Mouse (Mus musculus): ENCODE data around the gene Rab27a.
"Not testable (repeated sequence)": the region's sequence is repeated elsewhere in the genome, so short reads cannot be mapped to it uniquely, and the experiment has no call there.

The Rab27a gene

DNA sequence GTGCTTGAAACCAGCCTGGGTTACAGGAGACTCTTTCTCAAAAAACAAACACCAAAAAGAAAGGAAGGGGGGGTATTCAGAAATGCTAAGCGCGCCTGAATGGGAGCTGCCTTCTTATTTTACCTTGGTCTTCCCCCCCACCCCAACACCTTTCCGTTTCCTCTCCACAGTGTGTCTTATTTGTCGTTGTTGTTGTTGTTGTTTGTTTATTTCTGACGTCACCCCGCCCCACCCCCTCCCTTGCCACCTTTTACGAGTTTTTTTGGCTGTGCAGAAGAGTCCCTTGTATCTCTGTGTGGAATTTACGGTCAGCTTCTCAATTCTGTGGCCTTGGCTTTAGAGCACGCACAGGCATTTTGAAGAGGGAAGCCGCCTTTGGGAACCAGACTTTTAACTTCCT lies 1.1 kb downstream of the Rab27a start:
- DNase-seq (ENCODE audit: low read depth): peak; percentile 92

DNA sequence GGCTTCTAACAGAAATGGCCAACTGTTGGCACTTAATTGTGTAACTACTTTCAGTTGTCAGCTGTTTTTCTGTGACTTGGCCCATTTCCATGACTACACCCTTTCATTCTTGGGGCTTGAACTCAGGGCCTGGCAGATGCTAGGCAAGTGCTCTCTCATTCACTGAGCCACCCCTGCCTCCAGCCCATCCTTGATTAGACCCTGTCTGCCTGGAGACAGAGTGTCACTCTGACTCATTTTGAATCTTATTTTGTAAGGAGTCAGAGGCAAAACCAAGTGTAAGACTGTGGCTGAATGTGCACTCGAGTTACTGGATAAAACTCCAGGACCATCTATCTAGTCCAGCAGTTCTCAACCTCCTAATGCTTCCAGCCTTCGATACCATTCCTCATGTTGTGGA lies 3.3 kb downstream of the Rab27a start:
- peak; percentile 51 for DNase-seq (ENCODE audit: low read depth)

DNA sequence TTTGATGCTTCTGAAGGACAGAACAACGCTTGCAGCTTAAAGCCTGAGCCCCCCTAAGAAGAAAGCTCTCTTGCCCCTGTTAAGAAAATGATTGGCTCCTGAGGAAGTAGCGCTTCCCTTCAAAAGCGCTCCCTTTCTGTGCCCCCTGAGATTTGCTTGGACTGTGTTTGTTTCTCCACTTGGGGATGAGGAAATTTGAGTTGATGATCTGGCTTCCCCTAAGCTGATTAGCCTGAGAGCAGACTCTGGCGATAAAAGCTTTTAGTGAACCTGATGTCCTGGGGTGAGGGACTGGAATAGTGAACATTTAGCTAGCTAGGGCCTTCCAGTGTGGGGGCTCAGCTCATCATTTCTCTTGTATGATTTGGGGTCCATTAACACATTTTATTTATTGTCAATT lies 4.3 kb downstream of the Rab27a start:
- DNase-seq (ENCODE audit: low read depth): no peak

DNA sequence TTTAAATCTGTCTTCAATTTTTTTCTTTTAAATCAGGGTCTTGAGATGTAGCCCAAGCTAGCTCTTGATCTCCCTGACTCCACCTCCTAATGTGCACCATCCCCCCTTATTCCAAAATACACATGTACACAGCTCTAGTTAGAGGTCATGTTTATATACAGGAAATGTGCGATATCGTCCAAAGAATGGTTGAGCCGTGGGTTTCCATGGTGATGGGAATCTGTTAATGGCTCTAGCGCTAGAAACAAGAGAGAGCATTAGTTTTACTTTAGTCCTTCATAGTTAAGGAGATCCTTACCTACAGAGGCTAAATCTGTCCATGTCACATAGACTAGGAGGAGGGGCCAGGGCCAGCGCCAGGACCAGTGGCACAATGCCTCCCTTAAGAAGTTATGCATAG lies 5.2 kb downstream of the Rab27a start:
- DNase-seq (ENCODE audit: low read depth): peak; percentile 22

DNA sequence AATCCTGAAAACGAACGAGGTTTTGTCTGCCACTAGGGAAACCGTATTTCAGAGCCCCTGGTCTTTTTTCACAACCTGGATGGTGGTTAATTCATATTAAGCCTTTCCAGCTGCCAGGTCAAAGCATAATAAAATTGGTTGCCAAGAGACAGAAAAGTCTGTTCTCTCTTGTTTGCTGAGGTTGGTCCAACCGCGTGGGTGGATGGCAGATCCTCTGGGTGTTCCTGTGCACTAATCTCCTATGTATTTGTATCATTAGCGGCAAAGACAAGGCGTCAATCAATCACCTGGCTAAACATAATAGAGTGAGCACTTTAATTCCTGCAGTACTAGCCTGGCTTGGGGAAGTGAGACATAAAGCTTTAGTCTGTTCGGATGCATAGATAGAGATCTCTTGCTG lies 6.0 kb downstream of the Rab27a start:
- DNase-seq (ENCODE audit: low read depth): peak; percentile 34

DNA sequence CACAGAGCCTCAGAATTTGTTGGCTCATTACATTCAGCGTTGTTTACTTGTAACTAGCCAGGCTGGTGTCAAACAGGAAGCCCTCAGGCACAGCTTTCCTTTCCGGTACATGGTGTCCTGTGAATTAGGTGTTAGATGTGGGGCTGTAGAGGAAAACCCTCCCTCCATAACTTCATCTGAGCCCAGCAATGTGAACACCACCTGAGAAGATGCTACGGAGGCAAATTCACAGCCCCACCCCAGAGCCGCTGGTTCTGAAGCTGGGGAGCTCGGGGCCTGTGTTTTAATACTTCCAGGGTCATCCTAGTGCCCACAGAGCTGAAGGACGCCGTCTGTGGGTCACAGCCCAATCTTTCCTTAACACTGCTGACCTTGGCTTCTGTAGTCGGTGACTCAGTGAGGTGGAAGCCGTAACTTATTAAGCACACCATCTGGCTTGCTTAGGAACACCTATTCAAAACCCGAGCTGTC lies 10.8 kb downstream of the Rab27a start:
- DNase-seq (ENCODE audit: low read depth): peak; percentile 68

DNA sequence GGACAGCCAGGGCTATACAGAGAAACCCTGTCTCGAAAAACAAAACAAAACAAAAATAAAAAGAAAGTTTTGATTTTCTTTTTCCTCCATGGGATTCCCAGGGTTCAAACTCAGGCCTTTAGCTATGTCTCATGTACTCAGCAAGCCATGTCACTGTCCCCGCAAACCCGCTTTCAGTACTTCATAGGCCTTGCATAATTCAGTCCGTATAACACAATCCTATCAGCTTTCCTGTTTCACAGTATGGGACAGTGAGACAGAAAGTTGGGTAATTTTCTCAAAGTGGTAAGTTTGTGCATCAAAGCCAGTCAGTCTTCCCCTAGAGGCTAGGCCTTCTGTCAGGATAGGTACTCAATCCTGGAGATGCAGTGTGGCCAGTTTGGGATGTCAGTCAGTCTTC lies 14.6 kb downstream of the Rab27a start:
- DNase-seq (ENCODE audit: low read depth): no peak

DNA sequence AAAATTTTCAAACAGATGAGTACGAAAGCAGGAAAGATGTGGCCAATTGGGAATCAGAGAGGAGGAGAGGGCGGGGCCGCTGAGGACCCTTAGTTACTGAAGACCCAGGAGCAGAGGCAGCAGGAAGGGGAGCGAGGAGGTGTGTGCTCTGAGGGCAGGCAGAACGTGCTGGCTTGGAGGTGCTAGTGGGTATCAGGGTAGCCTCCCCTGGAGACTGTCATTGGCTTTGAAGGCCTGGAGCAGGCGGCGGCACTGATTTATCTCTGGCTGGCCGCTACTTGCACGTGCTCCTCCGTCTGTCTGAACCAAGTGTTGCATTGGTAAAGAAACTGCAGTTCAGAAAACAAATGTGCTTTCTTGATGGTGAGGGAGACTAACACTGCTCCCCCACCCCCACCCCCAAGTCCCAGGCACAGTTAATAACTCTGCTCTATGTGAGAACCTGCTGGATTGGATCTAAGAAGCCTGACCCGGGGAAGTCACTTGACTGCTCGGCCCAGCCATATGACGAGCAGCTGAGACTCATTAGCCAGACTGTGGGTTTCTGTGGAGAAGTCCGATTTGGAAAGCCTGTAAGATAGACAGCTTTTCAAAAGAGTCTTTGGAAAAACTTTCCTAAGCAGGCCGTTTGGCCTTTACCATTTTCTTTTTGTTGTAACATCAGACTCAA lies 19.1 kb downstream of the Rab27a start:
- no peak for DNase-seq (ENCODE audit: low read depth)

DNA sequence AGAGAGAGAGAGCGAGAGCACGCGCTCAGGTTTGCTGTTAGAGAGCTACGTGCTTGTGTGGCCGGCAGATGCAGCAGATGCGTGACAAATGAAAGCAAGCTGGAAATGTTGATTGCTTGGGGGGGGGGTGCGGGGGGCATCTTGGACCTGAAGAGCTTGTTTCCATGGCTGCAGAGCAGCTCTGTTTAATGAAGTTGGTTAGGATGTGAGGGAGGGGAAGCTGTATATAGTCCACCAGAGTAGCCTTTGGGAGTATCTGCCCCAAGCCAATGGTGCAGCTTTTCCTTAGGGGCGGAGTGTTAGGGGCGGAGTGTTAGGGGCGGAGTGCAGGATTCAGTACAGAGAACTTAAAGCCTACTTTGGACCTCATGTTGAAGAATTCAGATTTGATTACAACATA lies 22.4 kb downstream of the Rab27a start:
- DNase-seq (ENCODE audit: low read depth): no peak

DNA sequence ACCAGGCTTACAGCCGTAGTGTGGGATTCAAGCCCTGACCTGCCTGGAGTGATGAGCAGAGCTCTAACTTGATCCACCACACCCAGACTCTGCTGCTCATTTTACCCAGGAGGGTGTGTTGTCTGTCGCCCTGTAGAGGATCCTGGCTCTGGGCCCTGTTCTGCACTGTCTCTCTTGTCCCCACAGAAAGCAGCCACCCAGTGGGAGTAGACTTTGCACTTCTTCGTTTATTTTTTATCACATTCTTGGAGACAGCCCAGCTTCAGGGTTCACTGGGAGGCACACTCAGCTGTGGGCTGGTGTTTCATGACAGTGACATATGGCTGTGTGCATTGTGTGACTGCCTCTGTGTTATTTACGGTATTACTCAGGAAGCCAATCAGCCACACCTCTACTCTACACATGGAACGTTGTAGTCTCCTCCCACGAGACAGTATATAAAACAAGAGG lies 23.6 kb downstream of the Rab27a start:
- peak; percentile 68 for DNase-seq (ENCODE audit: low read depth)

DNA sequence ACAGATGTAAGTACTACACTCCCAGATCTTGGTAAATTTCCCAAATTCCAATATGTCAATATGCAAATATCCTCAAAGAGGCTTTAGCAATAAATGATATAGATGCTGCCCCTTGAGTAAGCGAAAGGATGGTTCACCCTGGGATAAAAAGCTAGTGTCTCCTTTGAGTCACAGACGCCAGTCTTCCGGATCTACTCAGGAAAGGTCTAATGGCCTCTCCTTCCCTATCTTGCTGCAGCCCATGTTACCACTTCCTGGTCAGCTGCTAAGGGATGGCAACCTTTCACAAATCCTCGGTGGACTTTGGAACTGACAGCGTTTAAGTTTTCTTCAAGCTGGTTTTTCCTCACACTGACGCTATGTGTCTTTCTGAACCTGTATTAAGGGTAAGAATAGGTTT lies 24.0 kb downstream of the Rab27a start:
- DNase-seq (ENCODE audit: low read depth): no peak

DNA sequence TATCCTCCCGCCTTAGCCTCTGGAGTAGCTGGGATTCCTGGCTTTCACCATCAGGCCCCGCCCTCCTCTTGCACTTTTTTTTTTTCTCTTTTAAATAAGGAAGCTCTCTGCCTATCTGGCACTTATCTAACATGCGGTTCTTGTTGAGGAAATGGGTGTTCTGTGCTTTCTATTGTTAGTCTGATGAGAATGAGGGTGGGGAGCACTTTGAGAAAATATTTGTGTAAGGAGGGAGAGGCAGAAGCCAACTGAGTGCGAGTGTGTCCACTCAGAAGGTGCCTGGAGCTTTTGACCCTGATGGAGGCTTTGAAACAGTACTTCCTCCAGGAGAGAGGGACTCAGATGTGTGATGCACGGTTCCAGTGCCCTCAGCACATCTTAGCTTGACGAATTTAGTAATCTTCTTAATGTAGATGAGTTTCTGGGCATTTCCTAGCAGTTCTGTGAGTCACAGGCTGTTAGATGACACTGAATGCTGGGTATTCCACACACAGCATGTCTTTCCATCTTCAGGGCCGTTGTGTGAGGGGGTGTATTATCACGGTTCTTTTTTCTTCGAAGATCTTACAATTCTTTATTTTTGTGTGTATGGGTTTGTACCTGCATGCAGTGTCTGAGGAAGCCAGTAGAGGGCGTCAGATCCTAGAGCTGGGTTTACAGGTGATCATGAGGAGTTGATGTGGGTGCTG lies 26.5 kb downstream of the Rab27a start:
- DNase-seq (ENCODE audit: low read depth): peak; percentile 81

DNA sequence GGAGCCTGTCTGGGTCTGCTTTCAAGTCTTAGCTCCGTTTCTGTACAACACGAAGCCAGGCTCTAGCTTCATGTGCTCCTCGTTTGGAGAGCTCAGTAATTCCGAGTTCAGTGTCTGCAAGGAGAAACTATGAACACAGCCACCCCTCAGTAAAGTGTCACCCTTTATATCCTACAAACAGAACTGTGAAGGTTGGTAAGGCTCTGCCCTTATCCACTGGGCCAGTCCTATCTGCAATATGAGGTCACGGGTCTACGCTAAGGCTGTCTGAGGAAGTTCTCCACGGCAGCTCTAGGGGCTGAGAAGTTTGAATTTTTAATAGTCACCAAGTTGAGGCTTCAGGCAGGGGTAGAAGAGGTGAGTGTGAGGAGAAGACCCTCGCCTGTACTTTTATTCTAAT lies 27.8 kb downstream of the Rab27a start:
- DNase-seq (ENCODE audit: low read depth): peak; percentile 61

DNA sequence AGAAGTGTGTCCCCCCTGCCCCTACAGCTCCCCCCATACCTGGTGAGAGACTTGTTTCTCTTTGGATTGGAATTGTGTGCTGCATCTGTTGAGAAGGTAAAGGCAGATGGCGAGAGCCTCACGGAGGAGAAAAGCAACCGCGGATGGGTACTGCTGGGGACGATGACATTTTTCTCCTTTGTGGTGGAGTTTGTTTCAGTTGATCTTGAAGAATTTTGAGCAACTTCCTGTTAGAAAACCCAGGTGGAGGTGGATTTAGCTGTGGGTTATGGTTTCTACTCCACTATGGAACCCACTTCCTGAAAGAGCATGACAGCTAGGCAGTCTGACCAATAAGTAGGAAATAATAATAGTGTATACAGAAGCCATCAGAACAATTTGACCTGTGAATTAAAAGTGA lies 28.5 kb downstream of the Rab27a start:
- DNase-seq (ENCODE audit: low read depth): peak; percentile 81

DNA sequence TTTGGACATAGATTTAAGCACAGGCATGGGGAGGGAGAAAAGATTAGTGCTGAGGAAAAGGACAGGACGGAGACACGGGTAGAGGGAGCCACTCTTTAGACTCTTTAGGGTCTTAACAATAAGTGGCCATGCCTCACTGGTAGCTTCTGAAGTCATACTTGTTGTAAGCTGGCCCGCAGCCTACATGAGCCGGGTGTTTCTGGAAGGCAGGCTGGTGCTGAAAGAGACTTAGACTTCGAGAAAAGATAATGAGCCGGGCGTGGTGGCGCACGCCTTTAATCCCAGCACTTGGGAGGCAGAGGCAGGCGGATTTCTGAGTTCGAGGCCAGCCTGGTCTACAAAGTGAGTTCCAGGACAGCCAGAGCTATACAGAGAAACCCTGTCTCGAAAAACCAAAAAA lies 34.7 kb downstream of the Rab27a start:
- DNase-seq (ENCODE audit: low read depth): not testable (repeated sequence)

DNA sequence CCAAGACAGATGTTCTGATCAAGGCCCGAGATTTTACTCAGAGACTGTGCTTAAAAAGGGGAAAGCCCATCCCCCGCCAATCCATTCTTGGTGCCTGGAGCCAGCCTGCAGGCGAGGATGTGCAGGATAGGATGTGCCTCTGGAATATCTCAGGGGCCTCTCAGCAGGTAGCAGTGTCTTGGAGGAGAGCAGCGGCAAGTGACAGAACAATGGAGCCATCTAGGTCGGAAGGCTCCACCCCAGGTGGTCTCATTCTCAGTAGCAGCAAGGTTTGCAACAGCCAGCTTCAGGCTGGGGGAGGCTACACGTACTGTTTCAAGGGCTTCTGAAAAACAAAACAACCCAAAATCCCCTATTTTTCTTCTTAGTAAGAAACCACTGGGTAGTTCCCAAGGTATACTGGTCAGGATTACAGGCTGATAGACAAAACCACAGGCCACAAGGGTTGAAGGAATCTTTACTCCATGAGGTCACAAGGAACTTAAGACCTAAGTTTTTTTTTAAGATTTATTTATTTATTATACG lies 35.2 kb downstream of the Rab27a start:
- peak; percentile 64 for DNase-seq (ENCODE audit: low read depth)

DNA sequence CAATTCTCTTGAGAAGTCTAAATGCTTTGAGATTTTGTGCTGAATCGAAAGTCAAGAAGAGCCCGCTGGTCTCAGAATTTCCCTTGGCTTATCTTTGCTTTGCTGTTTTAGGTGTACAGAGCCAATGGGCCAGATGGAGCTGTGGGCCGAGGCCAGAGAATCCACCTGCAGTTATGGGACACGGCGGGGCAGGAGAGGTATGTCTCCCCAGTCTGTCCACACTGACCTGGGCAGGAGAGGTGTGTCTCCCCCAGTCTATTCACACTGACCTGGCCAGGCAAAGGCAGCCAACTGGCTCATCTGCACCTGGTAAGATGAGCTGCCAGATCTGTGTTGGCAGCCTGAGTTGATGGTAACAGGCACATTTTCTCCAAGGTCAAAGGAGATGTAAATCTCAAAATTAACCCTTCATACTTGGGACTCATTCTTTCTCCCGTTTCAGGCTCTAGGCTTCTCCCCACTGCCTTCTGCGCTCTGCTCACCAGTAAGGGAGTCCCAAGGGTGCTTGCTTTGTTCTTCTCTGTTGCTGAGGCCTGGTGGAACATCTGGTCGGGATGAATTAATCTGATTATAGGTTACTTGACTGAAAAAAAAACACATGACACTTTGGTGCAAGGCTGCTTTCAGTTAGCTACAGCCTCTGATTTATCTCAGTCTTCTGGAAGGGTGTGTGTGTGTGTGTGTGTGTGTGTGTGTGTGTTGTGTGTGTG lies 37.8 kb downstream of the Rab27a start:
- DNase-seq (ENCODE audit: low read depth): no peak

DNA sequence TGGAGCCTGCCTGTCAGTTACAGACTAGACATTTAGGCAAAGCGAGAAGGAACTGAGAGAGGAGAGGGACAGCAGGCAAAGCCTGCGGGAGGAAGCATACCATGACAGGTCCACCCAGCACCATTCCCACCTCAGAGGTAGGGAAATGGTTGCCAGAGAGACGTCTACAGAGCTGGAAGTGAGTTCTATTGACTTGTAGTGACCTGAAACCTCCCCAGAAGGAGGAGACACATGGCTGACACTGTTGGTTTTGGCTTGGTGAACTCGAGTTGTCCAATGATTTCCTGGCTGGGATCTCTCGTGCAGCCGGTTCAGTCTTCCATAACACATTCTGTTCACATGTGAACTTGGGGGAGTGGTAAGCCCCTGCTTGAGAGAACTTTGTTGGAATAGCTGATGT lies 39.3 kb downstream of the Rab27a start:
- DNase-seq (ENCODE audit: low read depth): no peak

DNA sequence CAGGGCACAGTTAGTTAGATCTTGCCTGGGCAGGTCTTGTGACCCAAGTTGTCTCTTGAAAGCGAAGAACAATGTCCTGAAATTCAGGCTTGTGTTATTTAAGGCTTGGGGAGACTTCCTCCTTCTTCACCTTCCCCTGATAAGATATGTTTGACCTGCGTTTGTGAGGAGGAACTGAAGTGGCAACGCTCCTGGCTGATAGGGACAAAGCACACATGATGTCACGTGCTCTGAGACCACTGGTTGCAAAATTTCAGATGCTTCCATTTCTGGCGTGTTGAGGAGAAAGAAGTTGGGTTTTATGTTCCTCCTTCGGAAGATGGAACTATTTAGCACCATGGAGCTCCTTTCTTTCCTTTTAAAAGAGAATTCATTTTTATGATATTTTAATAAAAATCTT lies 41.2 kb downstream of the Rab27a start:
- no peak for DNase-seq (ENCODE audit: low read depth)

DNA sequence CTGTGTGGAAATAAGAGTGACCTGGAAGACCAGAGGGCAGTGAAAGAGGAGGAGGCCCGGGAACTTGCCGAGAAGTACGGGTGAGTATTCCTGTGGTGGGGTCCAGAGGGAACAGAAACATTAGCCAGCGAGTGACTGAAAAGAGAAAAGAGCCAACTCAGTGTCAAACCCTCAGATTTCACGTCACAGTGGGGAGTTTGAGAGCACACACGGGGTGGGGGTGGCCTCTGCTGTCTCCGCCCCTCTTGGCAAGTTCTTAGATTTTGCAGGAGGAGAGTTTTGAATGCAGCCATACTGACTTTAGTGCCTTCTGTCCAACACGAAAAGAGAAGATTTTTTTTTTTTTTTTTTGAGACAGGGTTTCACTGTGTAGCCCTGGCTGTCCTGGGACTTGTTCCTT lies 42.5 kb downstream of the Rab27a start:
- peak; percentile 73 for DNase-seq (ENCODE audit: low read depth)

DNA sequence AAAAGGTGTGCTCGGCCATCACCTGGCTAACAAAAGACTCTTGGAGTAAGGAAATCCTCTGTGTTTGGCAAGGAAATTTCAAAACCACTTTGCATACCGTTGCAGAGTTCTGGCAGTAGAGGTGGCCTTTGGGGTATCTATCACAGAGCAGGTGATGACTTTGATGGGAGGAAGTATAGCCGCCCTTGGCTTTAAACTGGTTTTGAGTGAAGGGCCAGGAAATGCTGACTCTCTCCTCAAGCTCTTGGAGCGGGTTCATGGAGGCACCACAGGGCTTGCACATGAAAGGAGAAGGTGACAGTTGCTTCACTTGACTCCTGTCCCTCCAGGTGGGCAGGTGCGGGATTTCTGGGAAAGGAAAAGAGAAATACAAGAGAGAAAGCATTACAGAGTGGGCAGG lies 42.9 kb downstream of the Rab27a start:
- DNase-seq (ENCODE audit: low read depth): peak; percentile 48

DNA sequence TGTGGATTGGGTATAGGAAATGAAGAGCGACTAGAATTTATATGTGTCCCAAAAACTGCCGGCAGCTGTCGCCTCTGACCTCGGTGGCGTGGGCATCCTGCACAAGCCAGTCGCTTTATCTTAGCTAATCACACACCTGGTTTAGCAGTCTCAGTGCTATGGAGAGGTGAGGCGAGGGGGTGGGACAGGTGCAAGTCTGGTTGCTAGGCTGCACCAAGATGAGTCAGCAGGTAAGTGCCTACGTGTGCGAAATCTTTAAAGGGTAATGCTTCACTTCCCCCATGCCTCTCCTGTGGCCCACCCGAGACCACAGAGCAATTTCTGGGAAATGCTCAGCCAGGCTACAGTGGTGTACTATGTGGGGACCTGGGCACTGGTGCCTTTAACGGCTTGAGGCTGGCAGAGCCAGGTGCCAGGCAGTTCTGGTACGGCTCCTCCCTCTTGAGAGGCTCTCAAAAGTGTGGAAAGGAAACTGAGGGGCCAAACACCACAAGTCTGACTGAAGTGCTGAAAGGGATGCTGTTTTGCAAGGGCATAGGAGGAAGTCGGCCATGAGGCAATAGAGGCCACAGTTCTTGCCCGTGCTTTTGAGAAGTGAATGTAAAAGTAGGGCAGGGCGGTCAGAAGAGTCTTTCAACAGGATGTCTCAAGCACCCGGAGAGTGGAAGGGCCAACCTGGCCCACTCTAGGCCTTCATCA lies 44.7 kb downstream of the Rab27a start:
- peak; percentile 85 for DNase-seq (ENCODE audit: low read depth)

All from induced T-regulatory cell, adult 2 months (primary cell).